Mouse (Mus musculus) liver, postnatal 0 days (tissue): Measurements from ENCODE around the gene Tmem231.

Experiments used
- CTCF ChIP-seq: sonication (generic); IDR thresholded peaks from 2 replicates; pipeline ENCODE4 v1.5.1; 2016; ENCODE audit warnings: antibody characterized with exemption, low read depth
- EP300 ChIP-seq: IDR thresholded peaks from 2 replicates; pipeline ENCODE4 v1.6.1; 2016; ENCODE audit warnings: antibody characterized with exemption, low read depth, mild to moderate bottlenecking

DNA sequence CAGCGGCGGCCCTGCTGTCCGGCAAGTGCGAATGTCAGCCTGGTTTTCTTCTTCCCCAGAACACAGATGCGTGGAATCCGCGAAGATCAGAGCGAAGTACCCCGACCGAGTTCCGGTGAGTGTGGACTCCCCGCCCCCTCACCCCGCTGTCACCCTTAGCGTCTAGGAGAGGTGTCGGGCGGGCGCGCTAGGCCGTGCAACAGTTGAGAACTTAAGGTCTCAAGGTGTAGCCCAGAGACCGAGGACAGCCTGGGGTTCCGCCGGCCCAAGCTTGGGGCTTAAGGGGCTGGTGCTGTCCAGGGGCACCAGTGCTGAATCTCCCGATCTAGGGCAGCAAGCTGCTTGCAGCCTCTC, 7.4 kb upstream of the Tmem231 start:
- TF ChIP-seq CTCF: no peak
- TF ChIP-seq EP300: no peak
